Mouse (Mus musculus) kidney, postnatal 25 days (tissue): ENCODE measurements around the gene Cdc73.
"Not testable (repeated sequence)": the region's sequence is repeated elsewhere in the genome, so short reads cannot be mapped to it uniquely, and the experiment has no call there.

ENCODE experiments used
- DNase-seq, 2 experiments: peaks; one replicate each; pipeline ENCODE4 v3.0.0; 2021; ENCODE audit warnings: mixed read lengths in 2 of 2

Cdc73 gene

DNA sequence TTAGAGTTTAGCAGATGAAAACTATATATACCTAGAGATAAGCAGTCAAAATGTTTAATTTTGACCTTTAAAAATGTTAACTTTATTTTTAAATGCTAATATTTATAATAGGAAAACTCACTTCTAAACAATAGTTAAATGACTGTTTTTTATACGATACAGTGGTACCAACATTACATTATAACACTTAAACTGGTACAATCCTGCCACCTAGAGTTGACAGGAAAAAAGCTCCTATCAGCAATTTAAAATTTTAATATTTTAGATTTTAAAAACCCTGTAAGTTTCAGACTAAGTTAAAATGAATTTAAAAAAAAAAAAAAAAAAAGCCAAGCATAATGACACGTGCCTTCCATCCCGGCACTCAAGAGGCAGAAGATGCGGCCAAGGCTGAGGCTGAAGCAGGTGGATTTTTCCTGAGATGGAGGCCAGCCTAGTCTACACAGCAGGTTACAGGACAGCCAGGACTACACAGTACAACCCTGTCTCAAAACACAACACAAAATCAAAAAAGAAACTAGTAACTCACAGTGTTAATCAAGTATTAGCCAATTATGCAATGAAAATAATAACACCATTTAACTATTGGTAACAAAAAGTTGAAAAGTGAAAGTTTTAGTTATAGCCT, 26.8 kb downstream of the Cdc73 start:
- no peak for DNase-seq

DNA sequence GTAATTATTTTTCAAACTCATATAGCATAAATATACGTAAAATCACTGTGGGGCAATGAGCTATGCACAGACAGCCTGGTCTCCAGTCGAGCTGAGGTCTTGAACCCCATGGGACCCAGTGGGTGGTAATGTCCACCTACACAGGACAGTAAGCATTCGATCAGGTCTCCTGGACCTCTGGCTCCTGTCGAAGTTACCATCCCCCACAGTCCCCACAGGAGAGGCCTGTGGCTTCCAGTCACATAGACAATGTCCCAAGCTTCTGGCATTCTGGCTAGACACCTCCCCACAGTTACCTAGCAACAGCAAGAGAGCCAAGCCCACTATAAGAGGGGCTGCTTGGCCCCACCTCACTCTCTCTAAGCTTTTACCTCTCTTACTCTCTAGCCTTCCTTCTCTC, 37.9 kb downstream of the Cdc73 start:
- not testable (repeated sequence) for DNase-seq

- DNase-seq = no peak
These were observed 39.5 kb downstream of the Cdc73 start for GRCm38 (mm10) chr1:143663197-143663596.

- no peak for DNase-seq
These were observed 49.0 kb downstream of the Cdc73 start for GRCm38 (mm10) chr1:143653646-143654045.

DNA sequence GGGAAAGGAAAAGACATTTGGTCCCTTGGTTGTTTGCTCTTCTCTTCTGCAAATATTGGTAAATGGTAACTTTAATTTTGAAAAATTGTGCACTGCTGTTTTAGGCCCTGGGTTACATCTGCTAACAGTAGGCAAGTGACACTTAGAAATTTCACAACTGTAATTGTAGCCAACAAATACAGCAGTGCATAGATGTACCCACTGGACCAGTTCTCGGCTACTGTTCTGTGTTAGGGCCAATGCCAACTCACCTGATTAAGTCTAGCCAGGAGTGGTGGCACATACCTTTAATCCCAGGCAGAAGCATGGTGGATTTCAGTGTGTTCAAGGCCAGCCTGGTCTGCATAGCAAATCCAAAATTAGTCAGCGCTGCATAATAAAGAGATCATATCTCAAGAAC, 52.4 kb downstream of the Cdc73 start:
- no peak for DNase-seq

GRCm38 (mm10) chr1:143646219-143646618, 56.5 kb downstream of the Cdc73 start:
- no peak for DNase-seq

- no peak for DNase-seq
These were observed 57.3 kb downstream of the Cdc73 start for GRCm38 (mm10) chr1:143645386-143645785.

- DNase-seq = no peak
These were observed 58.5 kb downstream of the Cdc73 start for GRCm38 (mm10) chr1:143644221-143644620.

- DNase-seq = no peak
These were observed 61.9 kb downstream of the Cdc73 start, which contains the start of gene B3galt2 for GRCm38 (mm10) chr1:143640650-143641407. Gene B3galt2 (plus strand): TSS chr1:143640664.

GRCm38 (mm10) chr1:143632854-143633587, 69.7 kb downstream of the Cdc73 start:
- DNase-seq = no peak

- no peak for DNase-seq
These were observed 70.3 kb downstream of the Cdc73 start for GRCm38 (mm10) chr1:143632361-143632760.

GRCm38 (mm10) chr1:143631337-143631736, 71.4 kb downstream of the Cdc73 start:
- DNase-seq = no peak

DNA sequence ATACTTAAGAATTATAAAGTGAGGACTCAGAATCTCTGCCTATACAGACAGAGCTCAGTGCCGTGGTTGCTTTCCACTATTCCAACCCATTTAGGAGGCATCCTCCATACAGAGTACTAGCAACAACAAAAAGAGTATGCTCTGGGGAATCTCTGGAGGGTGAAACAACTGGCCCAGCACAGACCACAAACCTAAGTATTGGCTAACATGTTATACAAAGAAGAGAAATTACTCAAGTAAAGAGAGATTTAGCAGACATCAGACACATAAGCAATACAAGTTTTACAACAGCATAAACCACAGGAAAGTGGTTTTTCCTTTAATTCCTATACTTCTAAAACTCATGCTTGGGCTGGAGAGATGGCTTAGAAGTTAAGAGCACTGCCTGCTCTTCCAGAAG, 80.1 kb downstream of the Cdc73 start:
- no peak for DNase-seq

DNA sequence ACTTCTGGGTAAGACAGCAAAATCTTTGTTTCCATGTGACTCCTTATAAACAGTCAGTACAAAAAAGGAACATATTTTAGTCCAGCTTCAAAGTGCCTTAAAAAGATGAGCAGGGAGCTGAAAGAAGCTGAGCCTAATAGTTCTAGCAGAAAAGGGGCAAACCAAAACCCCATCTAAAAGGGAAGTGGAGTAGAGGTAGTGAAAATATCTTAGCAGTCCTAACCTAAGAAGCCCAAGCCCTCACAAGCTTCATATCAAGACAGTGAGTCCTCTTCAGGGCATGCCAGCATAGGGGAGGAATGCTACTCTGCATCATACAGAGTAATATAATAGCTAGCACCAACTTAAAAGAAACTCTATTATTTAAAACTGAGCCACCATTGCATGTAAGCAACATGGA, 80.8 kb downstream of the Cdc73 start:
- no peak for DNase-seq

DNA sequence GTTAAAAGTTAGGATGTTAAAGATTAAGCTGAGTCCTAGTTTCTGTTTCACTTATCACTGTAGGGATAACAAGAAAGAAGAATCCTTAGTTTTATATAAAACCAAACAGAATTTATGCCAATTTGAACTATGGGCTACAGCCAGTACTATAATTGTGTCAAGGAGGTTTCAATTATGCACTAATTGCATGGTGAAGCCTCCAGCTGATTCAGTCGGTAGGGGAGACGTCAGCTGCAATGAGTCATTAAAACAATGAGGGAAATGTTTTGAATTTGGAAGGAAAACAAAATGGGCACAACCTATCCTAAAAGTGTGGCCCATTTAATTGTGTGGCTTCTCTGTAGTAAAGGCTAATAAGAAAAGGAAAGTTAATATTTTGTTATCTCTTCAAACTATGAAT, 82.9 kb downstream of the Cdc73 start:
- DNase-seq = no peak

DNA sequence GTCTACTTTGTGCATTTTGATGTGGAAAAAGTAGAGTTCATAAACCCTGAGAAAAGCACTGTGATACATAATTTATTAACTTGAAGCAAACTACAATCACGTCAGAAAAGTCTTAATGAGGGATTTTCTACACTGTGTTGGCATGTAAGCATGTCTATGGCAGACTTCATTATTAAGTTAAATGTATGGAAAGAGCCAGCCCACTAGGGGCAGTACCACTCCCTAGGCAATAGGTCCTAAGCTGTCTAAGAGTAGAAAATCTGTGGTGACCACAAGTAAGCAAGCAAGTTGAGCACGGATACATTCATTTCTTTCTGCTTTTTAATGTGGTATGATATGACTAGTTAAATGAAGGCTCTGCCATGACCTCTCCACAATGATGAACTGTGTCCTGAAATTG, 89.8 kb downstream of the Cdc73 start:
- DNase-seq = no peak

DNA sequence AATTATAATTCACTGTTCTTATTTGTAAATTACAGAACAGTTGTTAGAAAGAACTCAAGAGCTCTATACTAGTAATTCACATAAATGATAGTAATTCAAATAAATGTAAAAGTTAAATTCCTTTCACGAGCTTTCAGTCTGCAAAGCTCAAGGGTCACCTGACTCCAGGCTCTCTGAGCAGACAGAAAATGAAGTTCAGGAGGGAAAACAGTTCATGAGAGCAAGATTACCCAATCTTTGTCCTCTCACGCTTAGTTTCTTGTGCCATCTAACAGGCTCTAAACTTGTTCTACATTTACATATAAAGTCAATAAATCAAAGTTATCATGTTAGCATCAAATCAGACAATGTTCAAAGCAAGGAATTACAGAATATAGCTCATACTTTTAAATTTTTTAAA, 93.8 kb downstream of the Cdc73 start:
- DNase-seq = no peak

- no peak for DNase-seq
These were observed 105.8 kb downstream of the Cdc73 start for GRCm38 (mm10) chr1:143596864-143597263.

DNA sequence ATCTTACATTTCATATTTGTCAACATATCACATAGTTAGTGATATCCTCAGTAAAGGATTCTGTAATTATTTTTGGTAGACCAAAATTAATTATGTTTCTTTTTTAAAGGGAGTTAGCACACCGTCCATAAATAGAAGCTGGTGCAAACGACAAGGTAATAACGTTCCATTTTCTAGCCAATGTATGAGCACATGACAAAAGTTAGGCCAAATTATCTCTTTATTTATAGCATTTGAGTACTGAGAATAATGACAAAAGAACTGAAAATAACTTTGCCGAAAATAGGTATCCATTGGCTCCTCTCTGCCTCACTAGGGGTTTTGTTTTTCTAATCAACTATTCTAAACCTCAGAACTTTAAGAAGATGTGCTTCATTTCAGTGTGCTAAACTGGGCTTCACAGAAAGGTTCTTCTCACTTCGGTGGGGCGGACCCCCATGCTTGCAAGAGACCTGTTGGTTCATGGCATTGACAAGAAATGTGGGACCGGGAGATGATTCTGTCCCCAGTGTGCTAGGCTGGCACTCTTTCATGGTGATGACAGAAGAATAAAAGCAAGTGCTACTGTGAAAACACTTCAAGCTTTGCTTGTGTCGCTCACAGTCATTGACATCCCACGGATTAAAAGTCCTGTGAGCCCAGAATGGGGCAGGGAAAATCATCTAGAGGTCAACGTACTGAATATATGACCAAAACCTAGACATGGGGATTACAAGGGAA, 125.7 kb downstream of the Cdc73 start:
- no peak for DNase-seq

GRCm38 (mm10) chr1:143558235-143558634, 144.5 kb downstream of the Cdc73 start:
- no peak for DNase-seq

- DNase-seq = no peak
These were observed 147.2 kb downstream of the Cdc73 start for GRCm38 (mm10) chr1:143555533-143555932.

GRCm38 (mm10) chr1:143554621-143555020, 148.1 kb downstream of the Cdc73 start:
- no peak for DNase-seq
